In the genomic region with DNA sequence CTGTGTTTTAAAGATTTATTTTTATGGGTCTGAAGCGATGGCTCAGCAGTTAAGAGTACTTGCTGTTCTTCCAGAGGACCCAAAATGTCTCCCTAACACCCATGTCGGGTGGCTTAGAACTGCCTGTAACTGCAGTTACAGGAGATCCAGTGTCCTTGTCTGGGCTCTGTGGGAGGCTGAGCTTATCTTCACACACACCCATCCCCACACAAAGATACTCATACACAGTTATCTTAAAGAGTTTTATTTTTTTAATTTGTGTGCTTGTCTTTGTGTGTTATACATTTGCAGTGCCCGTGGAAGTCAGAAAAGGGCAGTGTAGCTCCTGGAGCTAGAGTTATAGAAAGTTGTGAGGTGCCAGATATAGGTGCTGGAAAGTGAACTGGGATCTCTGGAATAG, we compare ENCODE assay signal across 31 mouse cellular contexts. TPM values are rescaled to one million over a fixed set of nuclear protein-coding genes. Genes with fewer than 3 reads are reported as not detected.
"Had no signal": no experiment of that assay in that cellular context is flagged by ENCODE, and none has a peak within 500 bp of the region (broad histone marks: within the 10 kb centered on the region; RNA-seq: fewer than 3 reads in every experiment).

No protein-coding gene starts in this region.

- H3K9ac ChIP-seq: heart, embryonic 12.5 days; hindbrain, embryonic 12.5 days; hindbrain, embryonic 14.5 days; intestine, embryonic 15.5 days; limb, embryonic 13.5 days; limb, embryonic 15.5 days had no signal

- H3K4me3 ChIP-seq: gastrocnemius, adult 2 months; heart, embryonic 10.5 days; heart, embryonic 12.5 days; hindbrain, embryonic 10.5 days; hindbrain, embryonic 12.5 days; intestine, embryonic 15.5 days; limb, embryonic 13.5 days; limb, embryonic 15.5 days had no signal

- H3K27me3 ChIP-seq: heart, embryonic 12.5 days; hindbrain, embryonic 12.5 days; intestine, embryonic 15.5 days; limb, embryonic 13.5 days; limb, embryonic 15.5 days had no signal

- DNase-seq: gastrocnemius, adult 2 months; gastrocnemius, postnatal 10 days; gastrocnemius, postnatal 25 days; heart, adult 18-20 months; heart, postnatal 10 days; heart, postnatal 4 days; kidney, adult 18-20 months; kidney, adult 8-10 months; kidney, postnatal 14 days; kidney, postnatal 36 days; layer of hippocampus, adult 9-11 months; layer of hippocampus, postnatal 36 days; left cerebral cortex, postnatal 4 days had no signal

- H3K27ac ChIP-seq: gastrocnemius, adult 2 months; heart, embryonic 10.5 days; hindbrain, embryonic 10.5 days; hindbrain, embryonic 12.5 days; hindbrain, embryonic 14.5 days; intestine, embryonic 15.5 days; kidney, postnatal 0 days; limb, embryonic 13.5 days; limb, embryonic 15.5 days had no signal

- H3K4me1 ChIP-seq: heart, embryonic 10.5 days; heart, embryonic 12.5 days; hindbrain, embryonic 10.5 days; hindbrain, embryonic 12.5 days; intestine, embryonic 15.5 days; limb, embryonic 13.5 days; limb, embryonic 15.5 days had no signal

- H3K4me2 ChIP-seq: heart, embryonic 12.5 days; hindbrain, embryonic 12.5 days; hindbrain, embryonic 14.5 days; intestine, embryonic 15.5 days; limb, embryonic 13.5 days; limb, embryonic 15.5 days; liver, embryonic 11.5 days had no signal

- H3K36me3 ChIP-seq: heart, embryonic 10.5 days; heart, embryonic 12.5 days; hindbrain, embryonic 10.5 days; hindbrain, embryonic 12.5 days; intestine, embryonic 15.5 days; limb, embryonic 13.5 days; limb, embryonic 15.5 days had no signal

- H3K9me3 ChIP-seq: heart, embryonic 10.5 days; heart, embryonic 12.5 days; hindbrain, embryonic 10.5 days; hindbrain, embryonic 12.5 days; intestine, embryonic 15.5 days; limb, embryonic 13.5 days; limb, embryonic 15.5 days had no signal

- ATAC-seq: hindbrain, embryonic 16.5 days; inflammation-experienced regulatory T-cells, adult 6 months; intestine, embryonic 15.5 days; intestine, postnatal 0 days had no signal

RNA-seq across cellular contexts. Expression of gene Asb14, which starts 3.6 kb away (rescaled TPM):
- total RNA-seq: granulocyte monocyte progenitor cell, adult 5-6 weeks; layer of hippocampus, postnatal 36 days; left cerebral cortex, adult 18-20 months; left cerebral cortex, adult 8-10 months; left cerebral cortex, postnatal 25 days; left cerebral cortex, postnatal 4 days had no signal
- polyA plus RNA-seq: hindbrain, embryonic 10.5 days; hindbrain, embryonic 12.5 days; large intestine, adult 2 months; liver, embryonic 11.5 days had no signal
